18 mouse cellular contexts compared by ENCODE assay signal in genomic region chr9:17079674-17080073, GRCm38 (mm10).
DNase-seq lines count a peak whose midpoint lies in the region; ATAC-seq and TF ChIP-seq lines count a peak whose summit lies in the region.
"Had no signal": no experiment of that assay in that cellular context is flagged by ENCODE, and none has a peak within 500 bp of the region (broad histone marks: within the 10 kb centered on the region; RNA-seq: fewer than 3 reads in every experiment).

No protein-coding gene starts in this region.

- H3K27ac ChIP-seq in midbrain, embryonic 12.5 days (replicated peaks): no peak overlapping the region
- H3K27ac ChIP-seq in midbrain, embryonic 16.5 days (ENCODE audit: low read length): no peak overlapping the region
- H3K27ac ChIP-seq in midbrain, embryonic 14.5 days (replicated peaks; ENCODE audit: low read depth, low read length): no peak overlapping the region
- H3K27ac ChIP-seq: embryonic facial prominence, embryonic 10.5 days; embryonic facial prominence, embryonic 12.5 days; forebrain, embryonic 13.5 days; forebrain, embryonic 15.5 days had no signal

- peak; percentile 91 for ATAC-seq in midbrain, embryonic 12.5 days (ENCODE audit: low FRiP score, low read depth)
- no peak for ATAC-seq in midbrain, embryonic 16.5 days
- ATAC-seq in midbrain, embryonic 14.5 days (ENCODE audit: low FRiP score, low TSS enrichment): no peak
- ATAC-seq: forebrain, embryonic 13.5 days; forebrain, embryonic 15.5 days had no signal

- H3K4me1 ChIP-seq in midbrain, embryonic 12.5 days: no peaks in the 10 kb centered on the region
- no peaks in the 10 kb centered on the region for H3K4me1 ChIP-seq in midbrain, embryonic 16.5 days (ENCODE audit: control insufficient read depth, insufficient read depth, low read length)
- H3K4me1 ChIP-seq in midbrain, embryonic 14.5 days (ENCODE audit: control insufficient read depth, insufficient read depth, low read length): no peaks in the 10 kb centered on the region
- H3K4me1 ChIP-seq: embryonic facial prominence, embryonic 10.5 days; embryonic facial prominence, embryonic 12.5 days; forebrain, embryonic 13.5 days; forebrain, embryonic 15.5 days had no signal

- H3K9ac ChIP-seq in midbrain, embryonic 12.5 days (replicated peaks): no peak overlapping the region
- H3K9ac ChIP-seq in midbrain, embryonic 16.5 days (ENCODE audit: low read depth, low read length): no peak overlapping the region
- no peak overlapping the region for H3K9ac ChIP-seq in midbrain, embryonic 14.5 days (replicated peaks; ENCODE audit: low read length)
- H3K9ac ChIP-seq: embryonic facial prominence, embryonic 12.5 days; forebrain, embryonic 13.5 days; forebrain, embryonic 15.5 days had no signal

- no peak overlapping the region for H3K4me3 ChIP-seq in midbrain, embryonic 12.5 days
- no peak overlapping the region for H3K4me3 ChIP-seq in midbrain, embryonic 16.5 days (ENCODE audit: low read depth, low read length)
- H3K4me3 ChIP-seq in midbrain, embryonic 14.5 days (replicated peaks; ENCODE audit: low read depth, low read length): no peak overlapping the region
- H3K4me3 ChIP-seq: embryonic facial prominence, embryonic 10.5 days; embryonic facial prominence, embryonic 12.5 days; forebrain, embryonic 13.5 days; forebrain, embryonic 15.5 days had no signal

- DNase-seq in brain, embryonic 14.5 days (ENCODE audit: low read depth): peak; percentile 19
- DNase-seq in midbrain, embryonic 14.5 days: peak; percentile 39
- DNase-seq in spleen, postnatal 4 days (ENCODE audit: low spot score in 2 of 2): no peak
- no peak for DNase-seq in heart, postnatal 4 days
- DNase-seq: adrenal gland, adult 2 months; adrenal gland, postnatal 10 days; adrenal gland, postnatal 25 days; cerebellum, adult 11-12 months; cerebellum, adult 2 months; cerebellum, adult 9-10 months; cerebellum, postnatal 10 days; cerebellum, postnatal 25 days had no signal

- no peak for TF ChIP-seq CTCF in brain, embryonic 14.5 days (IDR thresholded peaks at IDR 0.05; ENCODE audit: borderline replicate concordance, extremely low read depth, insufficient read depth, insufficient read length)

- H3K4me2 ChIP-seq in midbrain, embryonic 12.5 days (replicated peaks): no peak overlapping the region
- H3K4me2 ChIP-seq in midbrain, embryonic 16.5 days (ENCODE audit: low read length): no peak overlapping the region
- H3K4me2 ChIP-seq in midbrain, embryonic 14.5 days (ENCODE audit: low read length): no peak overlapping the region
- H3K4me2 ChIP-seq: embryonic facial prominence, embryonic 12.5 days; forebrain, embryonic 13.5 days; forebrain, embryonic 15.5 days had no signal

- H3K9me3 ChIP-seq in midbrain, embryonic 12.5 days: no peaks in the 10 kb centered on the region
- no peaks in the 10 kb centered on the region for H3K9me3 ChIP-seq in midbrain, embryonic 16.5 days (replicated peaks; ENCODE audit: control insufficient read depth, low read length, poor library complexity, severe bottlenecking)
- no peaks in the 10 kb centered on the region for H3K9me3 ChIP-seq in midbrain, embryonic 14.5 days (ENCODE audit: control insufficient read depth, low read length)
- H3K9me3 ChIP-seq: embryonic facial prominence, embryonic 10.5 days; embryonic facial prominence, embryonic 12.5 days; forebrain, embryonic 13.5 days; forebrain, embryonic 15.5 days had no signal

- WGBS in midbrain, embryonic 12.5 days: 20% methylated on average over 2 of the region's 2 CpGs
- 19% methylated on average over 2 of the region's 2 CpGs for WGBS in midbrain, embryonic 16.5 days
- WGBS in midbrain, embryonic 14.5 days: 9% methylated on average over 2 of the region's 2 CpGs

- H3K27me3 ChIP-seq in midbrain, embryonic 12.5 days: peaks cover 20% of the 10 kb centered on the region
- H3K27me3 ChIP-seq in midbrain, embryonic 16.5 days (ENCODE audit: control insufficient read depth, insufficient read depth, low read depth, low read length): peaks cover 3% of the 10 kb centered on the region
- no peaks in the 10 kb centered on the region for H3K27me3 ChIP-seq in midbrain, embryonic 14.5 days (ENCODE audit: control insufficient read depth, insufficient read depth, low read length)
- H3K27me3 ChIP-seq: embryonic facial prominence, embryonic 12.5 days; forebrain, embryonic 13.5 days; forebrain, embryonic 15.5 days had no signal

- no peak for TF ChIP-seq POLR2A in brain, embryonic 14.5 days (IDR thresholded peaks at IDR 0.05; ENCODE audit: borderline replicate concordance, extremely low read depth, insufficient read depth, insufficient read length, poor library complexity, severe bottlenecking)

- no peaks in the 10 kb centered on the region for H3K36me3 ChIP-seq in midbrain, embryonic 12.5 days
- no peaks in the 10 kb centered on the region for H3K36me3 ChIP-seq in midbrain, embryonic 16.5 days (ENCODE audit: control insufficient read depth, insufficient read depth, low read length)
- no peaks in the 10 kb centered on the region for H3K36me3 ChIP-seq in midbrain, embryonic 14.5 days (ENCODE audit: control insufficient read depth, insufficient read depth, low read length)
- H3K36me3 ChIP-seq: embryonic facial prominence, embryonic 10.5 days; embryonic facial prominence, embryonic 12.5 days; forebrain, embryonic 15.5 days had no signal

Comparison
In these comparisons a context has a peak if more than half of its experiments do, and no peak if none do; other contexts are left out.
1. DNase-seq: peak in brain, embryonic 14.5 days (single experiment) and midbrain, embryonic 14.5 days (single experiment); none in spleen, postnatal 4 days (0 of 2) and heart, postnatal 4 days (single experiment).